Mouse (Mus musculus): Measurements from ENCODE around the gene Igfbp5. TPM values are rescaled to one million over a fixed set of nuclear protein-coding genes. Genes with fewer than 3 reads are reported as not detected.
A peak's percentile ranks its signal among the peaks of the same experiment; 100 is the strongest.

Igfbp5 gene
- polyA plus RNA-seq, 1 experiment: 691 TPM

- no peak for TF ChIP-seq MYOG (IDR thresholded peaks at IDR 0.05; ENCODE audit: control insufficient read depth in 1 of 3, insufficient read depth in 1 of 3, insufficient read length in 2 of 3, low read depth in 2 of 3)
- no peak for TF ChIP-seq REST (IDR thresholded peaks at IDR 0.05; ENCODE audit: insufficient read depth, insufficient read length)
- no peak for TF ChIP-seq USF1 (IDR thresholded peaks at IDR 0.05; ENCODE audit: low read depth)
- TF ChIP-seq TCF3 (IDR thresholded peaks at IDR 0.05; ENCODE audit: insufficient read length, low read depth): no peak
- TF ChIP-seq POLR2A (IDR thresholded peaks at IDR 0.05; ENCODE audit: insufficient read length, low read depth): peak; percentile 54
- TF ChIP-seq POLR2AphosphoS2 (IDR thresholded peaks at IDR 0.05; ENCODE audit: insufficient read length, low read depth): peak; percentile 84
- no peak for TF ChIP-seq MYOD1 (IDR thresholded peaks at IDR 0.05; ENCODE audit: control insufficient read depth in 1 of 3, insufficient read length in 2 of 3, low read depth in 2 of 3)
- Histone ChIP-seq H3K27me3 (ENCODE audit: control insufficient read depth, insufficient read depth, insufficient read length) (no peaks in the 10 kb centered on the region), H3ac (ENCODE audit: control insufficient read depth, insufficient read length) (no peak overlapping the region)
These were observed 2.2 kb downstream of the Igfbp5 start for GRCm38 (mm10) chr1:72872521-72872920.

DNA sequence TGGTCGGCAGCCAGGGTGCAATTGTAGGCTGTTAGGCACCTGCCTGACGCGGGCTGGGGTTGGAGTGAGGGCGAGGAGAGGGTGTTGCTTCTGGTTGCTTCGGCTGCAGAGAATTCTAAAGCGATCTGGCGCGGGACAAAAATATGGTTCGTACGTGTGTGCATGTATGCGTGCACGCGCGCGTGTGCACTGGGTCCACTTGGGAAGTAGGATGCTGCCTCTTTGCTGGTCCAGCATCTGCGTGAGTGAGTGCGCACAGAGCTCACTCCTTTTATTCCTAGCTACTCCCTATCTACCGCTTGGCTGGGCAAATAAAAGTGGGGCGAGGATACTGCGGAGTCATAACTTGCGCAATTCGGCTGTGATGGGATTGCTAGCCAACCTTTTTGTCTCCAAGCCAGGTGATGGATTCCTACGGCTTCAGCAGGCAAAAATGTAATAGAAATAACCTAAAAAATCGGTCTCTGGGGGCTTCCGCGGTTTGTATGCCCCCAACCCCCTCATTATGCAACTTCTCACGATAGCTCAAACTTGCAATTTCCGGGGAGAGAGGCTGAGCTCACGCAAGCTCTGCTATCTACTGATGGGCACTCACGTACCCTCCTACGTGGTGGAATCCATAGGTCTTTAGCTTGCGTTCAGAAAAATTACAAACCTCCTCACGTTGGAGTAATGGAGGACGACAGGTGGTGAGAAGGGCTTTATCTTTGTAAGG is 2.8 kb downstream of the Igfbp5 start:
- TF ChIP-seq TCF3 (IDR thresholded peaks at IDR 0.05; ENCODE audit: insufficient read length, low read depth): no peak
- no peak for TF ChIP-seq REST (IDR thresholded peaks at IDR 0.05; ENCODE audit: insufficient read depth, insufficient read length)
- TF ChIP-seq SRF (IDR thresholded peaks at IDR 0.05; ENCODE audit: control insufficient read depth, insufficient read length, low read depth): no peak
- no peak for TF ChIP-seq TCF12 (IDR thresholded peaks at IDR 0.05; ENCODE audit: insufficient read depth, poor library complexity, severe bottlenecking)
- peak; percentile 94 for TF ChIP-seq POLR2AphosphoS2 (IDR thresholded peaks at IDR 0.05; ENCODE audit: insufficient read length, low read depth)
- TF ChIP-seq POLR2A (IDR thresholded peaks at IDR 0.05; ENCODE audit: insufficient read length, low read depth): peak; percentile 74
- peak; percentile 88 for TF ChIP-seq CEBPB (IDR thresholded peaks at IDR 0.05; ENCODE audit: insufficient read depth, poor library complexity, severe bottlenecking)
- no peak for TF ChIP-seq MYOG (IDR thresholded peaks at IDR 0.05; ENCODE audit: control insufficient read depth in 1 of 3, insufficient read depth in 1 of 3, insufficient read length in 2 of 3, low read depth in 2 of 3)
- no peak for TF ChIP-seq USF1 (IDR thresholded peaks at IDR 0.05; ENCODE audit: low read depth)
- peak in 1 of 3 experiments; percentile 10 for TF ChIP-seq MYOD1 (IDR thresholded peaks at IDR 0.05; ENCODE audit: control insufficient read depth in 1 of 3, insufficient read length in 2 of 3, low read depth in 2 of 3)
- no peak for TF ChIP-seq E2F4 (IDR thresholded peaks at IDR 0.05; ENCODE audit: insufficient read depth)
- no peak for TF ChIP-seq MAX (IDR thresholded peaks at IDR 0.05; ENCODE audit: low read depth)
- H3ac ChIP-seq (ENCODE audit: control insufficient read depth, insufficient read length): peak overlapping the region; percentile 27
- H3K79me2 ChIP-seq (ENCODE audit: control insufficient read depth, insufficient read depth): peaks cover 46% of the 10 kb centered on the region
- peak overlapping the region; percentile 97 for H3K4me3 ChIP-seq
- no peaks in the 10 kb centered on the region for H3K27me3 ChIP-seq (ENCODE audit: control insufficient read depth, insufficient read depth, insufficient read length)
- peaks cover 6% of the 10 kb centered on the region for H3K36me3 ChIP-seq (ENCODE audit: control insufficient read depth, insufficient read depth)
- peak overlapping the region; percentile 94 for H3K4me2 ChIP-seq (ENCODE audit: low read depth)

More at GRCm38 (mm10) chr1:72872521-72872920, 2.2 kb downstream of the Igfbp5 start:
- Histone ChIP-seq H3K36me3 (ENCODE audit: control insufficient read depth, insufficient read depth) (peaks cover 6% of the 10 kb centered on the region), H3K79me2 (ENCODE audit: control insufficient read depth, insufficient read depth) (peaks cover 46% of the 10 kb centered on the region), H3K4me3 (peak overlapping the region; percentile 97), H3K4me2 (ENCODE audit: low read depth) (peak overlapping the region; percentile 94)

- Histone ChIP-seq H3ac (ENCODE audit: control insufficient read depth, insufficient read length) (peak overlapping the region; percentile 27), H3K4me2 (ENCODE audit: low read depth) (peak overlapping the region; percentile 94), H3K4me3 (peak overlapping the region; percentile 97), H3K27me3 (ENCODE audit: control insufficient read depth, insufficient read depth, insufficient read length) (no peaks in the 10 kb centered on the region), H3K36me3 (ENCODE audit: control insufficient read depth, insufficient read depth) (peaks cover 11% of the 10 kb centered on the region), H3K79me2 (ENCODE audit: control insufficient read depth, insufficient read depth) (peaks cover 46% of the 10 kb centered on the region)
- no peak for TF ChIP-seq CEBPB (IDR thresholded peaks at IDR 0.05; ENCODE audit: insufficient read depth, poor library complexity, severe bottlenecking)
- no peak for TF ChIP-seq REST (IDR thresholded peaks at IDR 0.05; ENCODE audit: insufficient read depth, insufficient read length)
- no peak for TF ChIP-seq MYOG (IDR thresholded peaks at IDR 0.05; ENCODE audit: control insufficient read depth in 1 of 3, insufficient read depth in 1 of 3, insufficient read length in 2 of 3, low read depth in 2 of 3)
- no peak for TF ChIP-seq MAX (IDR thresholded peaks at IDR 0.05; ENCODE audit: low read depth)
These were observed 3.4 kb downstream of the Igfbp5 start for GRCm38 (mm10) chr1:72871337-72871696.

- peak overlapping the region; percentile 27 for H3ac ChIP-seq (ENCODE audit: control insufficient read depth, insufficient read length)
- TF ChIP-seq POLR2AphosphoS2 (IDR thresholded peaks at IDR 0.05; ENCODE audit: insufficient read length, low read depth) (peak; percentile 68), CEBPB (IDR thresholded peaks at IDR 0.05; ENCODE audit: insufficient read depth, poor library complexity, severe bottlenecking) (no peak), POLR2A (IDR thresholded peaks at IDR 0.05; ENCODE audit: insufficient read length, low read depth) (peak; percentile 36), E2F4 (IDR thresholded peaks at IDR 0.05; ENCODE audit: insufficient read depth) (no peak)
- no peaks in the 10 kb centered on the region for H3K27me3 ChIP-seq (ENCODE audit: control insufficient read depth, insufficient read depth, insufficient read length)
- peak overlapping the region; percentile 94 for H3K4me2 ChIP-seq (ENCODE audit: low read depth)
- peak overlapping the region; percentile 97 for H3K4me3 ChIP-seq
- H3K36me3 ChIP-seq (ENCODE audit: control insufficient read depth, insufficient read depth): peaks cover 16% of the 10 kb centered on the region
- peaks cover 46% of the 10 kb centered on the region for H3K79me2 ChIP-seq (ENCODE audit: control insufficient read depth, insufficient read depth)
These were observed 3.9 kb downstream of the Igfbp5 start for GRCm38 (mm10) chr1:72870615-72871336.
